Mouse (Mus musculus): ENCODE results near the gene Crygc. TPM values are rescaled to one million over a fixed set of nuclear protein-coding genes. Genes with fewer than 3 reads are reported as not detected.
"Not testable (repeated sequence)": the region's sequence is repeated elsewhere in the genome, so short reads cannot be mapped to it uniquely, and the experiment has no call there.

Crygc gene
- total and polyA plus RNA-seq, 2 experiments, result not detected

DNA sequence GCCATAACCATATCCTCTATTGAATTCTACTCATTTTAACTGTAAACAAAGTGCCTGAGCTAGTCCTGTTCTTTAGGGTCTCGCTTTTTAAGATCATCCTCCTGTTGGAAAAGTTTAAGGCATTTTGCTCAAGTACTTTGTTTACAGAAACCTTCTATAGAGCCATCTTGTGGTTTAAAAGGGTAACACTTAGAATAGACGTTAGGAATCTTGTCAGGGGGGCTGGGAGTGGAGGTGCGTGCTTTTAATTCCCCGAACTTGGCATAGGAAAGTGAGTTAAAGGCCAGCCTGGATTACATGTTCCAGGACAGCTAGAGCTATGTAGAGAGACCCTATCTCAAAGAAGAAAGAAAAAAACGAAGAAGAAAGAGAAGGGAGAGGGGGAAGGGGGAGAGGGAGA lies 2.1 kb upstream of the Crygc start:
- H3K79me2 ChIP-seq (ENCODE audit: control insufficient read depth, insufficient read depth, low read length), result no peaks in the 10 kb centered on the region
- DNase-seq (ENCODE audit: extremely low read depth, low read depth, low spot score), result no peak
- no peak overlapping the region for H3K27ac ChIP-seq (replicated peaks; ENCODE audit: insufficient read depth, low read depth, low read length)
- H3K27me3 ChIP-seq (ENCODE audit: control insufficient read depth, insufficient read depth, low read length), result no peaks in the 10 kb centered on the region; the same call in 1 of the 2 replicates
- TF ChIP-seq CTCF (IDR thresholded peaks at IDR 0.05; ENCODE audit: low read depth, low read length) (no peak), POLR2A (IDR thresholded peaks at IDR 0.05; ENCODE audit: extremely low read depth, insufficient read depth, low read length) (no peak)
- no peaks in the 10 kb centered on the region for H3K36me3 ChIP-seq (ENCODE audit: control insufficient read depth, insufficient read depth, low read length)
- H3K9ac ChIP-seq (ENCODE audit: low read depth, low read length), result no peak overlapping the region
- 24% methylated on average over 5 of the region's 5 CpGs for WGBS
- H3K4me3 ChIP-seq (ENCODE audit: insufficient read depth, low read depth, low read length), result no peak overlapping the region
- H3K4me1 ChIP-seq (ENCODE audit: control insufficient read depth, insufficient read depth, low read length), result no peaks in the 10 kb centered on the region

DNA sequence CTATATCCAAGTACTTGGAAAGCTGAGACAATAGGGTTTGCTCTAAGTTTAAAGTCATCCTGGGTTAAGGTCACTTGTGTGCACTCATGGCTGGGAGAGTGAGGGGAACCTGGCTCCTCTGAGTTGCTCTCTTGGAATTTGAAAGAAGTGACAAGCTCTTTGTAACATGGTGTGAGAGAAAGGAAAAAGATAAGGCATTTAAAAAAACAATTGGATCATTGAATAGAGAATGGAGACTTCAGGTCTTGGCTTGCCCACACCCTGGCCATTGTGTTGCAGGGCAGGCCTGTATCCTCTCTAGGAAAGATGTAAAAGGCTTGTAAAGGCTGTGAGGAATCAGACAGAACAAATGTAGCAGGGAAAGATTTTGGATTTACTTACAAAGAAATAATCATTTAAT lies 5.6 kb downstream of the Crygc start:
- Histone ChIP-seq H3K9ac (ENCODE audit: low read depth, low read length) (no peak overlapping the region), H3K4me1 (ENCODE audit: control insufficient read depth, insufficient read depth, low read length) (no peaks in the 10 kb centered on the region), H3K4me3 (ENCODE audit: insufficient read depth, low read depth, low read length) (no peak overlapping the region)

DNA sequence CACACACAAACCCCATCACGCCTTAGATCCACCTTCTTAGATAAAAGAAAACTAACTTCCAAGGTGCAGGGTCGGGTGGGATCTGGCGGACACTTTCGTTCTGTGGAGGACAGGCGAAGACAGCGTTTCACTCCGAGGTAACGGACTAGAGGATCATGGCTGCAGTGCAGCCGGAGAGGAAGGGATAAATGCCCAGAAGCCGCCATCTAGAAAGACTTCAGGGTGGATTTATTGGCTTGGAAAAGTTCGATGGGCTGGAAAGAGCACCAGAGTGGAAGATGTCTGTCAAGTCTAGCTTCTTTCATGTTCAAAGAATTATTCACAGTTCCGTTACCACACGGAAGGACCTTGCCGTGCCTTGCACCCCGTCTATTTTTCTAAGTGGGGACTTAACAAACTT lies 9.3 kb downstream of the Crygc start:
- Histone ChIP-seq H3K79me2 (ENCODE audit: control insufficient read depth, insufficient read depth, low read length) (no peaks in the 10 kb centered on the region), H3K36me3 (ENCODE audit: control insufficient read depth, insufficient read depth, low read length) (no peaks in the 10 kb centered on the region), H3K27ac (replicated peaks; ENCODE audit: insufficient read depth, low read depth, low read length) (no peak overlapping the region), H3K4me3 (ENCODE audit: insufficient read depth, low read depth, low read length) (no peak overlapping the region), H3K27me3 (ENCODE audit: control insufficient read depth, insufficient read depth, low read length) (0 out of 2 replicates have a peak, but pooled peaks cover 2% of the 10 kb centered on the region), H3K4me1 (ENCODE audit: control insufficient read depth, insufficient read depth, low read length) (no peaks in the 10 kb centered on the region), H3K9ac (ENCODE audit: low read depth, low read length) (no peak overlapping the region)
- WGBS, result 90% methylated on average over 15 of the region's 15 CpGs
- TF ChIP-seq CTCF (IDR thresholded peaks at IDR 0.05; ENCODE audit: low read depth, low read length) (no peak), POLR2A (IDR thresholded peaks at IDR 0.05; ENCODE audit: extremely low read depth, insufficient read depth, low read length) (no peak)
- DNase-seq (ENCODE audit: extremely low read depth, low read depth, low spot score), result no peak

More for the DNA sequence above, 5.6 kb downstream of the Crygc start:
- Histone ChIP-seq H3K36me3 (ENCODE audit: control insufficient read depth, insufficient read depth, low read length) (no peaks in the 10 kb centered on the region), H3K79me2 (ENCODE audit: control insufficient read depth, insufficient read depth, low read length) (no peaks in the 10 kb centered on the region), H3K27ac (replicated peaks; ENCODE audit: insufficient read depth, low read depth, low read length) (no peak overlapping the region), H3K27me3 (ENCODE audit: control insufficient read depth, insufficient read depth, low read length) (no peaks in the 10 kb centered on the region)
- DNase-seq (ENCODE audit: extremely low read depth, low read depth, low spot score), result no peak
- no peak for TF ChIP-seq CTCF (IDR thresholded peaks at IDR 0.05; ENCODE audit: low read depth, low read length)
- no peak for TF ChIP-seq POLR2A (IDR thresholded peaks at IDR 0.05; ENCODE audit: extremely low read depth, insufficient read depth, low read length)

DNA sequence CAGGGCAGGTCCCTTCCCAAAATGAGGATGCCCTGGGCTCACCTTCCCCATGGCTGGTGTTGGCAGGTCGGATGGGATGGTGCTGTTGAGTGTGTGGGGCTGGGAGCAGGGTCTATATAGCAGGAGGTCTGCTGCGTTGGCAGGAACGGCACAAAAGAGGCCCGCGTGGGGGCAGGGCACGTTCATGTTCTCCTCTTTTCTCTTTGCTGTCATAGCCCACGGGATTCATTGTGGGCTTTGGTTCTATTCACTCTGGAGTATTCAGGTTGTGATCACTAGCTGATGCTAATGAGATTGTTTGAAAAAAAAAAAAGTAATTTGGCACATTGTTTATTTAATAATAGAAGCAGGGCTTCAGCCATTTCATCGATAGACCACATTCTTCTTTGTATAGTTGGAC lies 10.1 kb downstream of the Crygc start, which contains the start of gene Crygd:
Gene Crygd, minus strand, starts transcription at position 101 of the 400 bp plus-strand sequence.
- Histone ChIP-seq H3K79me2 (ENCODE audit: control insufficient read depth, insufficient read depth, low read length) (no peaks in the 10 kb centered on the region), H3K9ac (ENCODE audit: low read depth, low read length) (no peak within 1 kb of the TSS), H3K4me3 (ENCODE audit: insufficient read depth, low read depth, low read length) (no peak within 1 kb of the TSS), H3K4me1 (ENCODE audit: control insufficient read depth, insufficient read depth, low read length) (no peaks in the 10 kb centered on the region), H3K27me3 (ENCODE audit: control insufficient read depth, insufficient read depth, low read length) (0 out of 2 replicates have a peak, but pooled peaks cover 2% of the 10 kb centered on the region), H3K36me3 (ENCODE audit: control insufficient read depth, insufficient read depth, low read length) (no peaks in the 10 kb centered on the region), H3K27ac (replicated peaks; ENCODE audit: insufficient read depth, low read depth, low read length) (no peak within 1 kb of the TSS)
- 84% methylated on average over 8 of the region's 8 CpGs for WGBS
- TF ChIP-seq CTCF (IDR thresholded peaks at IDR 0.05; ENCODE audit: low read depth, low read length), result no peak
- no peak for TF ChIP-seq POLR2A (IDR thresholded peaks at IDR 0.05; ENCODE audit: extremely low read depth, insufficient read depth, low read length)
- no peak for DNase-seq (ENCODE audit: extremely low read depth, low read depth, low spot score)

DNA sequence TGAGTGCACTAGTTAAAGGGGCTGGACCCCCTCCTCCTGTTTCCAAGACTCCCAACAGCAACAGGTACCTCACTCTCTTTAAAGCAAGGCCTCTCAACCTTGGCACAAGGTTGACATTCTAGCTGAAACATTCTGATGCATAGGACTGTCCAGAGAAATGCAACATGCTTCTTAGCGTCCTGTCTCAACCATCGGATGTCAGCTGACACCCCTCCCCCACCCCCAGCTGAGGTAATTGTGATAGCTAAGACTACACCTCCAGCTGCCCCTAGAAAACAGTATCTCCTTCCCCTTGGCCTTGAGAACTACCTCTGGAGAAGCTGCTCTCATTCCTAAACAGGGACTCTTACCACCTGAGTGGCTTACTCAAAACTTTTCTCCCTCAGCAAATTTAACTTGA lies 21.3 kb downstream of the Crygc start:
- Histone ChIP-seq H3K36me3 (ENCODE audit: control insufficient read depth, insufficient read depth, low read length) (no peaks in the 10 kb centered on the region), H3K27ac (replicated peaks; ENCODE audit: insufficient read depth, low read depth, low read length) (no peak overlapping the region), H3K4me1 (ENCODE audit: control insufficient read depth, insufficient read depth, low read length) (no peaks in the 10 kb centered on the region), H3K4me3 (ENCODE audit: insufficient read depth, low read depth, low read length) (no peak overlapping the region), H3K27me3 (ENCODE audit: control insufficient read depth, insufficient read depth, low read length) (no peaks in the 10 kb centered on the region), H3K79me2 (ENCODE audit: control insufficient read depth, insufficient read depth, low read length) (no peaks in the 10 kb centered on the region), H3K9ac (ENCODE audit: low read depth, low read length) (no peak overlapping the region)
- no peak for TF ChIP-seq CTCF (IDR thresholded peaks at IDR 0.05; ENCODE audit: low read depth, low read length)
- TF ChIP-seq POLR2A (IDR thresholded peaks at IDR 0.05; ENCODE audit: extremely low read depth, insufficient read depth, low read length), result no peak
- no peak for DNase-seq (ENCODE audit: extremely low read depth, low read depth, low spot score)
- 43% methylated on average over 2 of the region's 2 CpGs for WGBS

DNA sequence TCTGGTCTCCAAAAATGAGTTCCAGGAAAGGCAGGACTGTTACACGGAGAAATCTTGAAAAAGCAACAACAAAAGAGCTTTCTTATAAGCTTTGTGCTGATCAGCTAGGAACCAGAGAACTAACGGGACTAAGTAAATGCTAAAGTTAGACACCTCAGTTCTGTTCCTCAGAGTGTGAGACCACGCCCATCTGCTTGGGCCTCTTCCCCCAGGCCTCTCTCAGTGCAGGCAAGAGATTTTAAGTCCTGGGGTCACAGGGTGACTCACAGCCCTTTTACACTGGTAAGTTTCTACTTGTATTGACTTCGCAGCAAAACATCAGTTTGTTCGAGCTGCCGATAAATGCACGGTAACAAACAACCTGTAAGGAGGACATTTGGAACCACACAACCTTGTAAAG lies 21.8 kb downstream of the Crygc start:
- Histone ChIP-seq H3K27me3 (ENCODE audit: control insufficient read depth, insufficient read depth, low read length) (no peaks in the 10 kb centered on the region), H3K27ac (replicated peaks; ENCODE audit: insufficient read depth, low read depth, low read length) (no peak overlapping the region), H3K9ac (ENCODE audit: low read depth, low read length) (no peak overlapping the region), H3K79me2 (ENCODE audit: control insufficient read depth, insufficient read depth, low read length) (no peaks in the 10 kb centered on the region), H3K4me3 (ENCODE audit: insufficient read depth, low read depth, low read length) (no peak overlapping the region), H3K36me3 (ENCODE audit: control insufficient read depth, insufficient read depth, low read length) (no peaks in the 10 kb centered on the region), H3K4me1 (ENCODE audit: control insufficient read depth, insufficient read depth, low read length) (no peaks in the 10 kb centered on the region)
- TF ChIP-seq CTCF (IDR thresholded peaks at IDR 0.05; ENCODE audit: low read depth, low read length) (no peak), POLR2A (IDR thresholded peaks at IDR 0.05; ENCODE audit: extremely low read depth, insufficient read depth, low read length) (no peak)
- no peak for DNase-seq (ENCODE audit: extremely low read depth, low read depth, low spot score)
- WGBS, result 83% methylated on average over 7 of the region's 7 CpGs

DNA sequence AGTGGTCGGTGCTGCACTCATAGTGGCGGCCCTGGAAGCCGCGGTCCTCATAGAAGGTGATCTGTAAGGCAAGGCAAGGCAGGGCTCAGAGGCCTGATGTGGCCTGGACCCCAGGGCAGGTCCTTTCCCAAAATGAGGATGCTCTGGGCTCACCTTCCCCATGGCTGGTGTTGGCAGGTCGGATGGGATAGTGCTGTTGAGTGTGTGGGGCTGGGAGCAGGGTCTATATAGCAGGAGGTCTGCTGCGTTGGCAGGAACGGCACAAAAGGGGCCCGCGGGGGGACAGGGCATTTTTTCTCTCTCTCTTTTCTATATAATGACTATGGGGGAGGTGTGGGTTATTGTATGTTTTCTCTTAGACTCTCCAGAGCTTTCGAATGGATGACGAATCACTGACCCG lies 22.5 kb downstream of the Crygc start, which contains the start of gene Cryge:
Gene Cryge, minus strand, starts transcription at position 198 of the 400 bp plus-strand sequence.
- 83% methylated on average over 10 of the region's 12 CpGs for WGBS
- H3K9ac ChIP-seq (ENCODE audit: low read depth, low read length); H3K4me3 ChIP-seq (ENCODE audit: insufficient read depth, low read depth, low read length); H3K79me2 ChIP-seq (ENCODE audit: control insufficient read depth, insufficient read depth, low read length); H3K27ac ChIP-seq (replicated peaks; ENCODE audit: insufficient read depth, low read depth, low read length); H3K36me3 ChIP-seq (ENCODE audit: control insufficient read depth, insufficient read depth, low read length); H3K27me3 ChIP-seq (ENCODE audit: control insufficient read depth, insufficient read depth, low read length); H3K4me1 ChIP-seq (ENCODE audit: control insufficient read depth, insufficient read depth, low read length); DNase-seq (ENCODE audit: extremely low read depth, low read depth, low spot score): not testable (repeated sequence)

Measured in liver, adult 2 months (tissue).